Mouse (Mus musculus) kidney, adult 9 months (tissue): ENCODE results near the gene Man1a2.

Source experiments
- DNase-seq: peaks from one replicate; pipeline ENCODE4 v3.0.0; 2022

Man1a2 gene

GRCm38 (mm10) chr3:100684234-100684975 lies 898 bp downstream of the Man1a2 start:
- DNase-seq: peak; percentile 34

- DNase-seq: no peak
Observed at GRCm38 (mm10) chr3:100682841-100683240, 2.5 kb downstream of the Man1a2 start.

- no peak for DNase-seq
Observed at GRCm38 (mm10) chr3:100682281-100682680, 3.0 kb downstream of the Man1a2 start.

- no peak for DNase-seq
Observed at GRCm38 (mm10) chr3:100681448-100682092, 3.7 kb downstream of the Man1a2 start.

GRCm38 (mm10) chr3:100680226-100680625 lies 5.1 kb downstream of the Man1a2 start:
- DNase-seq: no peak

GRCm38 (mm10) chr3:100678951-100679570 lies 6.2 kb downstream of the Man1a2 start:
- DNase-seq: no peak

- DNase-seq: no peak
Observed at GRCm38 (mm10) chr3:100675146-100675545, 10.2 kb downstream of the Man1a2 start.

GRCm38 (mm10) chr3:100670412-100670811 lies 14.9 kb downstream of the Man1a2 start:
- DNase-seq: no peak

- peak; percentile 54 for DNase-seq
Observed at GRCm38 (mm10) chr3:100653291-100653690, 32.0 kb downstream of the Man1a2 start.

GRCm38 (mm10) chr3:100641581-100641980 lies 43.7 kb downstream of the Man1a2 start:
- DNase-seq: no peak

- no peak for DNase-seq
Observed at GRCm38 (mm10) chr3:100636255-100636654, 49.0 kb downstream of the Man1a2 start.

- DNase-seq: no peak
Observed at GRCm38 (mm10) chr3:100634821-100635220, 50.5 kb downstream of the Man1a2 start.

- DNase-seq: no peak
Observed at GRCm38 (mm10) chr3:100618511-100618910, 66.8 kb downstream of the Man1a2 start.

- DNase-seq: no peak
Observed at GRCm38 (mm10) chr3:100610916-100611315, 74.4 kb downstream of the Man1a2 start.

GRCm38 (mm10) chr3:100604539-100604938 lies 80.8 kb downstream of the Man1a2 start:
- DNase-seq: no peak

- DNase-seq: no peak
Observed at GRCm38 (mm10) chr3:100599265-100599820, 86.0 kb downstream of the Man1a2 start.

- DNase-seq: no peak
Observed at GRCm38 (mm10) chr3:100591053-100591452, 94.2 kb downstream of the Man1a2 start.

- DNase-seq: no peak
Observed at GRCm38 (mm10) chr3:100582721-100583355, 102.5 kb downstream of the Man1a2 start.

GRCm38 (mm10) chr3:100572571-100573183 lies 112.6 kb downstream of the Man1a2 start:
- no peak for DNase-seq

GRCm38 (mm10) chr3:100568443-100569390 lies 116.6 kb downstream of the Man1a2 start:
- DNase-seq: peak; percentile 19

GRCm38 (mm10) chr3:100563565-100563964 lies 121.7 kb downstream of the Man1a2 start:
- no peak for DNase-seq
